Mouse (Mus musculus): ENCODE data around the gene AU022252. TPM values are rescaled to one million over a fixed set of nuclear protein-coding genes. Genes with fewer than 3 reads are reported as not detected.
A peak's percentile ranks its signal among the peaks of the same experiment; 100 is the strongest.

The AU022252 gene
- polyA plus RNA-seq, 1 experiment: 14.5 TPM

DNA sequence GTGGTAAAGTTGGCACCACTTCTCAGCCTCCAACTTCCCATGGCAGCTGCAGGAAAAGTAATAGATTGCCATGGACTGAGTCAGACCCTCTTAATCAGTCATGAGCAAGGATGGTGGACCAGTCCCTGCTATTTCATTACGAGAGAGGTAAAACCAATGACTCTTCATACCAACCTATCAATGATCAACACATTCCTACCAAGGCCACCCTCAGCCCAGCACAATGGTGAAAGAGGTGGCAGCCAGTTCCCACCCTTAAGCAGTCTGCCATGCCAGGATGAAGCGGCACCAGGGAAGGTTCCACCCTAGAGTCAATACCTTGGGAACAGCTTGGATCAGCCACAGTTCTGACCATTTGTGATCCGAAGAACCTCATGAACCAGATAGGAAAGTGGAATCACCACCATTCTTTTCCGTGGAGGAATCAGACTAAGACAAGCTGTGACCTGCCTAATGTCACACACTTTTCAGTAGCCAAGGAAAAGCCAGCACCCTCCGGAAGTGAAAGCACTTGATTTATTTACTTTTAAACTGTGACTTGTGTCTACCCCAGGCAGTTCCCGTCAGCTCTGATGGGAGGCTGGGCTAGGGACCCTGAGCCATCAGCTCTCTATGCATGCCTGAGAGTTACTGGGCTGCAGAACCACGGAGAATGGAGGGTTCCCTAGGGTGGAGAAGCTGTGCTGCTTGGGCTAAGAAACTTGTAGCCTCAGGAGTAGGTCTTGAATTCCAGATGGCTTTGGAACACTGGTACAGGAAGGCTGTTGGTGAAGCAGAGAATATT, 19.7 kb upstream of the AU022252 start:
- Histone ChIP-seq H3K27me3 (ENCODE audit: control insufficient read depth, insufficient read depth, insufficient read length) (peaks cover 5% of the 10 kb centered on the region), H3K4me2 (ENCODE audit: low read depth) (peak overlapping the region; percentile 12)
- no peak for TF ChIP-seq CEBPB (IDR thresholded peaks at IDR 0.05; ENCODE audit: insufficient read depth, poor library complexity, severe bottlenecking)
- TF ChIP-seq MAX (IDR thresholded peaks at IDR 0.05; ENCODE audit: low read depth): no peak
- TF ChIP-seq MYOG (IDR thresholded peaks at IDR 0.05; ENCODE audit: control insufficient read depth in 1 of 3, insufficient read depth in 1 of 3, insufficient read length in 2 of 3, low read depth in 2 of 3): no peak

DNA sequence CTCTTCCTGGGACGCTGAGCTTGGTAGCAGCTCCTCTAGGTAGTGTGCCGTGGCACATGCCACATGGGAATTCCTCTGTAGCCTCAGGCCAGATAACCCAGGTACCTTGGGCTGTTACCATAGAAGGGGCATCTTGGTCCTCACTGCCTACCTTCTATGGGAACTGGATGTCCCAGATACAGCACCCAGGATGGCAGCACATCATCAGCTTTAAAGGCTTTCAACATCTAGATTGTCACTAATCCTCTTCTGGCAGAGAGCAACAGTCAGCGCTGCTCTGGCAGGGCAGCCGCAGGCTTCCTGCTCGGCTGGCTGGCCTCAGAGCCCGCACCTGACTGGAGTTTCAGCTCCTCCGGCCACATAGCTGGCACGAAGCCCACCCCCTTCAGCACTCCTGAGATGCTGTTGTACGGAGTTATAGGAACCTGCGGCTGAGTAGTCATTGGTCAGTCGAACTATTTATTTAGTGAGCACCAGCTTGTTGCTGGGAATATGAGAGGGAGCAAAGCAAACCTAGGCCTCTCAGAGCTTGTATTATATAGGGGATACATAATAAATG, 16.0 kb upstream of the AU022252 start:
- Histone ChIP-seq H3K36me3 (ENCODE audit: control insufficient read depth, insufficient read depth) (no peaks in the 10 kb centered on the region), H3K4me2 (ENCODE audit: low read depth) (no peak overlapping the region), H3K4me3 (no peak overlapping the region), H3K79me2 (ENCODE audit: control insufficient read depth, insufficient read depth) (no peaks in the 10 kb centered on the region), H3K27me3 (ENCODE audit: control insufficient read depth, insufficient read depth, insufficient read length) (no peaks in the 10 kb centered on the region), H3ac (ENCODE audit: control insufficient read depth, insufficient read length) (no peak overlapping the region)
- no peak for TF ChIP-seq USF1 (IDR thresholded peaks at IDR 0.05; ENCODE audit: low read depth)
- TF ChIP-seq E2F4 (IDR thresholded peaks at IDR 0.05; ENCODE audit: insufficient read depth): no peak
- no peak for TF ChIP-seq TCF12 (IDR thresholded peaks at IDR 0.05; ENCODE audit: insufficient read depth, poor library complexity, severe bottlenecking)
- TF ChIP-seq POLR2A (IDR thresholded peaks at IDR 0.05; ENCODE audit: insufficient read length, low read depth): no peak
- no peak for TF ChIP-seq REST (IDR thresholded peaks at IDR 0.05; ENCODE audit: insufficient read depth, insufficient read length)
- no peak for TF ChIP-seq MYOG (IDR thresholded peaks at IDR 0.05; ENCODE audit: control insufficient read depth in 1 of 3, insufficient read depth in 1 of 3, insufficient read length in 2 of 3, low read depth in 2 of 3)
- no peak for TF ChIP-seq POLR2AphosphoS2 (IDR thresholded peaks at IDR 0.05; ENCODE audit: insufficient read length, low read depth)
- no peak for TF ChIP-seq TCF3 (IDR thresholded peaks at IDR 0.05; ENCODE audit: insufficient read length, low read depth)
- TF ChIP-seq MAX (IDR thresholded peaks at IDR 0.05; ENCODE audit: low read depth): no peak
- no peak for TF ChIP-seq SRF (IDR thresholded peaks at IDR 0.05; ENCODE audit: control insufficient read depth, insufficient read length, low read depth)
- no peak for TF ChIP-seq CEBPB (IDR thresholded peaks at IDR 0.05; ENCODE audit: insufficient read depth, poor library complexity, severe bottlenecking)
- no peak for TF ChIP-seq MYOD1 (IDR thresholded peaks at IDR 0.05; ENCODE audit: control insufficient read depth in 1 of 3, insufficient read length in 2 of 3, low read depth in 2 of 3)

More for the DNA sequence above, 19.7 kb upstream of the AU022252 start:
- no peak overlapping the region for H3ac ChIP-seq (ENCODE audit: control insufficient read depth, insufficient read length)
- no peak overlapping the region for H3K4me3 ChIP-seq
- no peaks in the 10 kb centered on the region for H3K36me3 ChIP-seq (ENCODE audit: control insufficient read depth, insufficient read depth)
- no peaks in the 10 kb centered on the region for H3K79me2 ChIP-seq (ENCODE audit: control insufficient read depth, insufficient read depth)

DNA sequence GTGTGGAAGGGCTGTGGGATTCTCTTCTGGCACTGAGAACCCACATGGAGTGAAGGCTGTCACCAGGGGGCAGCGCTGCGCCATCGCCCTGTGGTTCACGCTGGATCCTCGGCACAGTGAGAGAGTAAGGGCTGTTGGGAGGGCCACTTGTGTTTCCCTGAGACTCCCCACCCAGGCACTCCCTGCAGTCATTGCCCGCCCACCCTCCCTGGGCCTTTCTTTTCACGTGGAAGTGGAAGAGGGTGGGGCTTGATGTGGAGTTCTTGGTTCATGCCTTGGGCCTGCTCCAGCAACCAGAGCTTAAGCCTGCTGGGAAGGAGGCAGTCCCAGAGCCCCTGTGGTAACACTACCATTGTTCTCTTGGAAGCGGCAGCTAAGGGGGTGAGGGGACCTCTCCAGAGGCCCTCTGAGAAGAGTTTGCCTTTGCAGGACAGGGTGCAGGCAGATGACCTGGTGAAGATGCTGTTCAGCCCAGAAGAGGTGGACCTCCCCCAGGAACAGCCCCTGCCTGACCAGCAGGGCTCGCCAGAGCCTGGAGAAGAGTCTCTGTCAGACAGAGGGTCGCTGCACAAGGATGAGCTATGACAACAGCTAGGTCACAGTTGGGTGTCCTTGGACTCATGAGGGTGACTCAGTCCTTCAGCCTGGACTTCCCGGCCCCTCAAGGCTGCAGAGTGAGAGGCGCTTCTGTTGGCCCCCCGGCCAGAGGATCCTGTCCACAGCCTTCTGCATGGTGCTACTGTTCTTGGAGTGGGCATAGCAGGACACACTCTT, 15.1 kb upstream of the AU022252 start:
- Histone ChIP-seq H3K79me2 (ENCODE audit: control insufficient read depth, insufficient read depth) (no peaks in the 10 kb centered on the region), H3K27me3 (ENCODE audit: control insufficient read depth, insufficient read depth, insufficient read length) (no peaks in the 10 kb centered on the region), H3K4me2 (ENCODE audit: low read depth) (no peak overlapping the region), H3K36me3 (ENCODE audit: control insufficient read depth, insufficient read depth) (no peaks in the 10 kb centered on the region), H3K4me3 (no peak overlapping the region), H3ac (ENCODE audit: control insufficient read depth, insufficient read length) (no peak overlapping the region)
- no peak for TF ChIP-seq REST (IDR thresholded peaks at IDR 0.05; ENCODE audit: insufficient read depth, insufficient read length)
- TF ChIP-seq MAX (IDR thresholded peaks at IDR 0.05; ENCODE audit: low read depth): no peak
- TF ChIP-seq TCF12 (IDR thresholded peaks at IDR 0.05; ENCODE audit: insufficient read depth, poor library complexity, severe bottlenecking): no peak
- TF ChIP-seq USF1 (IDR thresholded peaks at IDR 0.05; ENCODE audit: low read depth): no peak
- TF ChIP-seq E2F4 (IDR thresholded peaks at IDR 0.05; ENCODE audit: insufficient read depth): no peak
- TF ChIP-seq CEBPB (IDR thresholded peaks at IDR 0.05; ENCODE audit: insufficient read depth, poor library complexity, severe bottlenecking): no peak
- no peak for TF ChIP-seq MYOD1 (IDR thresholded peaks at IDR 0.05; ENCODE audit: control insufficient read depth in 1 of 3, insufficient read length in 2 of 3, low read depth in 2 of 3)
- TF ChIP-seq POLR2AphosphoS2 (IDR thresholded peaks at IDR 0.05; ENCODE audit: insufficient read length, low read depth): no peak
- no peak for TF ChIP-seq POLR2A (IDR thresholded peaks at IDR 0.05; ENCODE audit: insufficient read length, low read depth)
- TF ChIP-seq TCF3 (IDR thresholded peaks at IDR 0.05; ENCODE audit: insufficient read length, low read depth): no peak
- TF ChIP-seq MYOG (IDR thresholded peaks at IDR 0.05; ENCODE audit: control insufficient read depth in 1 of 3, insufficient read depth in 1 of 3, insufficient read length in 2 of 3, low read depth in 2 of 3): no peak
- TF ChIP-seq SRF (IDR thresholded peaks at IDR 0.05; ENCODE audit: control insufficient read depth, insufficient read length, low read depth): no peak

DNA sequence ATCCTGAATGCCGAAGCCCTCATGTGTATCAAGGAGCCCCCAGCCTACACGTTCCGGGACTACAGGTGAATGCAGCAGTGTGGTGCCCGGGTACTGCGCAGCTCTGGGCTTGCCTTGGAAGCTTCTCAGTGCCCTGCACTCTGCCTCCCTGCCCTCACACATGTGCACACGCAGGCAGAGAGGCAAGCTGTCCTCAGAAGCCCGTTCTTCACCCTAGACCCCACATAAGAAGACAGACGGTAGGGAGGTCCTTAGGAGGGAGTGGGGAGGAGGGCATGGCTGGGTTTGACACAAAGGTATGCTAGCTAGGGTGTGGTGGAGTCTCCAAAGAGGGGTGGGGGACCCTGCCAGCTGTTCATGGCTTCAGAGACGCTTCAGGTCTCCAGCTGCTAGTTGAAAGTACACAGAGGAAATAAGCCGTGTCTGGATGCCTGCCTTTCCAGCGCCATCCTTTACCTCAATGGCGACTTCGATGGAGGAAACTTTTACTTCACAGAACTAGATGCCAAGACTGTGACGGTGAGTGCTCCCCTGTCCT, 14.2 kb upstream of the AU022252 start:
- H3K36me3 ChIP-seq (ENCODE audit: control insufficient read depth, insufficient read depth): peaks cover 3% of the 10 kb centered on the region
- H3K4me3 ChIP-seq: no peak overlapping the region
- H3K4me2 ChIP-seq (ENCODE audit: low read depth): no peak overlapping the region
- no peaks in the 10 kb centered on the region for H3K27me3 ChIP-seq (ENCODE audit: control insufficient read depth, insufficient read depth, insufficient read length)
- TF ChIP-seq MYOG (IDR thresholded peaks at IDR 0.05; ENCODE audit: control insufficient read depth in 1 of 3, insufficient read depth in 1 of 3, insufficient read length in 2 of 3, low read depth in 2 of 3): no peak
- no peak for TF ChIP-seq REST (IDR thresholded peaks at IDR 0.05; ENCODE audit: insufficient read depth, insufficient read length)
- no peak for TF ChIP-seq POLR2A (IDR thresholded peaks at IDR 0.05; ENCODE audit: insufficient read length, low read depth)
- TF ChIP-seq CEBPB (IDR thresholded peaks at IDR 0.05; ENCODE audit: insufficient read depth, poor library complexity, severe bottlenecking): no peak
- TF ChIP-seq USF1 (IDR thresholded peaks at IDR 0.05; ENCODE audit: low read depth): no peak
- TF ChIP-seq MYOD1 (IDR thresholded peaks at IDR 0.05; ENCODE audit: control insufficient read depth in 1 of 3, insufficient read length in 2 of 3, low read depth in 2 of 3): no peak
- no peak for TF ChIP-seq E2F4 (IDR thresholded peaks at IDR 0.05; ENCODE audit: insufficient read depth)
- TF ChIP-seq MAX (IDR thresholded peaks at IDR 0.05; ENCODE audit: low read depth): no peak
- TF ChIP-seq TCF12 (IDR thresholded peaks at IDR 0.05; ENCODE audit: insufficient read depth, poor library complexity, severe bottlenecking): no peak
- TF ChIP-seq POLR2AphosphoS2 (IDR thresholded peaks at IDR 0.05; ENCODE audit: insufficient read length, low read depth): no peak
- no peak for TF ChIP-seq SRF (IDR thresholded peaks at IDR 0.05; ENCODE audit: control insufficient read depth, insufficient read length, low read depth)
- TF ChIP-seq TCF3 (IDR thresholded peaks at IDR 0.05; ENCODE audit: insufficient read length, low read depth): no peak
- no peaks in the 10 kb centered on the region for H3K79me2 ChIP-seq (ENCODE audit: control insufficient read depth, insufficient read depth)
- no peak overlapping the region for H3ac ChIP-seq (ENCODE audit: control insufficient read depth, insufficient read length)
